Mouse (Mus musculus) limb, embryonic 13.5 days (tissue): Measurements from ENCODE around the gene Zfp955b. TPM values are rescaled to one million over a fixed set of nuclear protein-coding genes. Genes with fewer than 3 reads are reported as not detected.
"Not testable (repeated sequence)": the region's sequence is repeated elsewhere in the genome, so short reads cannot be mapped to it uniquely, and the experiment has no call there.

ENCODE experiments used
- ATAC-seq: fragments of 200-750 bp; cut with Nextera tagmentation; 2 replicates; pipeline ENCODE4 v1.8.0; 2017; ENCODE audit warnings: low read depth, moderate number of reproducible peaks, moderate TSS enrichment; ENCODE audit not compliant: low FRiP score
- H3K27ac ChIP-seq: fragments of 300-500 bp; sonication (generic); 2 replicates; pipeline ENCODE4 v1.5.1; 2015; ENCODE audit warnings: inconsistent platforms, mild to moderate bottlenecking, moderate library complexity
- H3K27me3 ChIP-seq: fragments of 300-500 bp; sonication (generic); 2 replicates; pipeline ENCODE4 v1.6.1; 2015; ENCODE audit warnings: mild to moderate bottlenecking, inconsistent platforms
- H3K36me3 ChIP-seq: fragments of 300-500 bp; sonication (generic); 2 replicates; pipeline ENCODE4 v1.6.1; 2015; ENCODE audit warnings: inconsistent platforms, mild to moderate bottlenecking, moderate library complexity
- H3K4me1 ChIP-seq: fragments of 300-500 bp; sonication (generic); 2 replicates; pipeline ENCODE4 v1.6.1; 2015; ENCODE audit warnings: inconsistent platforms
- H3K4me2 ChIP-seq: fragments of 300-500 bp; sonication (generic); replicated peaks from 2 replicates; pipeline ENCODE4 v1.6.1; 2015; ENCODE audit warnings: inconsistent platforms, mild to moderate bottlenecking, moderate library complexity
- H3K4me3 ChIP-seq: fragments of 300-500 bp; sonication (generic); 2 replicates; pipeline ENCODE4 v1.5.1; 2015; ENCODE audit warnings: moderate library complexity, mild to moderate bottlenecking, inconsistent platforms
- H3K9ac ChIP-seq: fragments of 300-500 bp; sonication (generic); 2 replicates; pipeline ENCODE4 v1.6.1; 2015; ENCODE audit warnings: mild to moderate bottlenecking, inconsistent platforms
- H3K9me3 ChIP-seq: fragments of 300-500 bp; sonication (generic); 2 replicates; pipeline ENCODE4 v1.6.1; 2016; ENCODE audit warnings: inconsistent platforms
- WGBS: fragments of 180-500 bp; shearing (Covaris S2); methylation state at CpG from one replicate; pipeline ENCODE4 v1.1.7; 2015; 5-methylcytosine and 5-hydroxymethylcytosine counted together
- polyA plus RNA-seq: library from polyadenylated mRNA; unstranded; fragments of >200 nt; fragmentation: Nextera tagmentation; extraction: Ambion mirVana; gene quantifications from 2 replicates; pipeline ENCODE4 v1.2.1, GENCODE M21; 2015

Gene Zfp955b
- polyA plus RNA-seq, result 15.1 and 15.8 TPM in 2 replicates

DNA sequence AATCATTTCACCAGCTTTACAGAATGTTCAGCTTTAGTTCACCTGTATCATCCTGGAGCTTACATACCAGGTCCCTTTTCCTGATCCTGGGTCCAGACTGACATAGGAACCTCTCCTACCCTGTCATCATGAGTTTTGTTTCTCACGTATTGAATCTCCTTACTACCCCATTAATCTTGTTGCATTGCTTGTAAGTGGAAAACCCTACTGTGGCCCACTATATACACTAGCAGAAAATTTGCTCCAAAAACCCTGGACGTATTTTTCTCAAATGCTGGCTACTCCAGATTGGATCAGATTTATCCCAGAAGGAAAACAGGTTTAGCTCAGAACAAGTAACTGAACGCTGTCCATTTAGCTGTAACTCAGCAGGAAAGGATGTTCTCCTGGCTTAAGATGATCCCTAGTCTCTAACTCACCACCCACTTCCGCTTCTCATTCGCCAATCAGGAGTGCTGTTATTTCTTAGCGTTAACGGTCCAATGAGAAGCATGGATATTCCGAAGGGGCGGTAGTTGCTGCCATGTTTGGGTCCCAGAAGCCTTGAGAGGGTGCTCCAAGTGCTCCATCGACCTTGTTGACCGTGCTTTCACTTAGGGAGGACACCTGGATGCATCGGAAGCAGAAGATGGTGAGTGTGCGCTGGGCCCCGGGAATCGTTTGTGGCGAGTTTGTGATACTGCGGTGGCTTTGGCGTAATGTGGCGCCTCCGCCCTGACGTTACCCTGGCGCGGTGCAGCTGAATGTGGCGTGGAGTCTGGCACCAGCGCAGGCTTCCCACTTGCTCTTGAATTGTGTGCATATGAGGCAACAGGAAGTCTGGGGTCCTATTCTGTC, at the start of gene Zfp955b:
Gene Zfp955b, plus strand, starts transcription at position 506 of the 837 bp plus-strand sequence.
- not testable (repeated sequence) for H3K4me1 ChIP-seq, H3K27ac ChIP-seq, H3K9me3 ChIP-seq, H3K9ac ChIP-seq, H3K36me3 ChIP-seq, H3K4me3 ChIP-seq, H3K27me3 ChIP-seq
- peak; percentile 100 for ATAC-seq
- peak within 1 kb of the TSS; percentile 41 for H3K4me2 ChIP-seq
- no CpG with 5 or more reads among the region's 25 CpGs for WGBS

DNA sequence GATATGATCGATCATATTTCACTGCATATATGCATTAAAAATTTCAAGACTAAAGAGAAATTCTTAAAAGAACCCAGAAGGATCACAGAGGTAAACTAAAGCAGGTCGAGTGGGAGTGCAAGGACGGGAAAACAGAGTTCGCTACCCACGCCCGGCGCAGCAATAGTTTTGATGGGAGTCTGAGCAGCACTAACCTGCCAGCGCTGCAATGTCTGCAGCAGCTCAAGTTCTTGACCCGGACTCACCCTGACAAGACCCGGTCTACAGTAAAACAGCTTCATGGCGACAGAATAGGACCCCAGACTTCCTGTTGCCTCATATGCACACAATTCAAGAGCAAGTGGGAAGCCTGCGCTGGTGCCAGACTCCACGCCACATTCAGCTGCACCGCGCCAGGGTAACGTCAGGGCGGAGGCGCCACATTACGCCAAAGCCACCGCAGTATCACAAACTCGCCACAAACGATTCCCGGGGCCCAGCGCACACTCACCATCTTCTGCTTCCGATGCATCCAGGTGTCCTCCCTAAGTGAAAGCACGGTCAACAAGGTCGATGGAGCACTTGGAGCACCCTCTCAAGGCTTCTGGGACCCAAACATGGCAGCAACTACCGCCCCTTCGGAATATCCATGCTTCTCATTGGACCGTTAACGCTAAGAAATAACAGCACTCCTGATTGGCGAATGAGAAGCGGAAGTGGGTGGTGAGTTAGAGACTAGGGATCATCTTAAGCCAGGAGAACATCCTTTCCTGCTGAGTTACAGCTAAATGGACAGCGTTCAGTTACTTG, 34.6 kb upstream of the Zfp955b start, which contains the start of gene Zfp955a:
Gene Zfp955a, minus strand, starts transcription at position 616 of the 789 bp plus-strand sequence.
- not testable (repeated sequence) for H3K36me3 ChIP-seq, H3K9ac ChIP-seq, H3K27ac ChIP-seq, H3K9me3 ChIP-seq, H3K27me3 ChIP-seq, H3K4me1 ChIP-seq
- ATAC-seq, result peak; percentile 99
- Histone ChIP-seq H3K4me2 (peak within 1 kb of the TSS; percentile 46), H3K4me3 (peak within 1 kb of the TSS; percentile 15; the same call in 1 of the 2 replicates)
- WGBS, result 44% methylated on average over 1 of the region's 34 CpGs

DNA sequence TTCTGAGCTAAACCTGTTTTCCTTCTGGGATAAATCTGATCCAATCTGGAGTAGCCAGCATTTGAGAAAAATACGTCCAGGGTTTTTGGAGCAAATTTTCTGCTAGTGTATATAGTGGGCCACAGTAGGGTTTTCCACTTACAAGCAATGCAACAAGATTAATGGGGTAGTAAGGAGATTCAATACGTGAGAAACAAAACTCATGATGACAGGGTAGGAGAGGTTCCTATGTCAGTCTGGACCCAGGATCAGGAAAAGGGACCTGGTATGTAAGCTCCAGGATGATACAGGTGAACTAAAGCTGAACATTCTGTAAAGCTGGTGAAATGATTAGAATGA, 34.1 kb upstream of the Zfp955b start:
- not testable (repeated sequence) for H3K9me3 ChIP-seq, H3K4me3 ChIP-seq, H3K4me2 ChIP-seq, H3K36me3 ChIP-seq, H3K9ac ChIP-seq, H3K4me1 ChIP-seq, H3K27me3 ChIP-seq, H3K27ac ChIP-seq
- WGBS, result no CpG with 5 or more reads among the region's 2 CpGs
- peak; percentile 21; the same call in 1 of the 2 replicates for ATAC-seq

DNA sequence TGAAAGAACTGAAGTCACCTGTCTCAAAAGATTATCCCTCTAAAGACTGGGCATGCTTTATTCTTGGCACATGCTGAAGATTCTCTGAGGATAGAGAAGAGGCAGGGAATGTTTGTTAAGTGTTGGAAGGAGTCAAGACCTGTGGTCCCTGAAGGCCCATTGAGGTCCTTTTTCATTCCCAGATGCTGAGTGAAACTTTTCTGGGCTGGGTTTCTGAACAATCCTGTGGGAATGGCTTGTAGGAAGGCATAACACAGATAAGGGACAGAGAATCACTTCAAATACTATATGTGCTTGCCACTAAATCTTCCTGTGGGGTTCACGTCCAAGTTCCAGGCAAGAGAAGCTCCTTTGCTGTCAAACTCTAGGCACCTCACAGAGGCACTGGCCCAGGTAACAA, 25.0 kb upstream of the Zfp955b start, which contains the start of gene Olfr63:
Gene Olfr63, plus strand, starts transcription at position 301 of the 400 bp plus-strand sequence.
- no peaks in the 10 kb centered on the region for H3K9me3 ChIP-seq
- peaks cover 4% of the 10 kb centered on the region; the same call in 1 of the 2 replicates for H3K27me3 ChIP-seq
- no peak within 1 kb of the TSS for H3K9ac ChIP-seq
- H3K4me3 ChIP-seq, result no peak within 1 kb of the TSS
- no peak within 1 kb of the TSS for H3K27ac ChIP-seq
- WGBS, result 59% methylated on average over 1 of the region's 1 CpGs
- no peak within 1 kb of the TSS for H3K4me2 ChIP-seq
- no peaks in the 10 kb centered on the region for H3K4me1 ChIP-seq
- ATAC-seq, result no peak
- no peaks in the 10 kb centered on the region for H3K36me3 ChIP-seq

DNA sequence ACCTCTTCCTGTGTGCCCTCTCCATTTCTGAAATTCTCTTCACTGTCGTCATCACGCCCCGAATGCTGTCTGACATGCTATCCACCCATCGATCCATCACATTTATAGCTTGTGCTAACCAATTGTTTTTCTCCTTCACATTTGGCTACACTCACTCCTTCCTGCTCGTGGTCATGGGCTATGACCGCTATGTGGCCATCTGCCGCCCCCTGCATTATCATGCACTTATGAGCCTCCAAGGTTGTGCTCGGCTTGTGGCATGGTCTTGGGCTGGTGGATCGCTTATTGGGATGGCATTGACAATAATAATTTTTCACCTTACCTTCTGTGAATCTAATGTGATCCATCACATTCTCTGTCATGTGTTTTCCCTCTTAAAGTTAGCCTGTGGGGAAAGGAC, 20.4 kb upstream of the Zfp955b start:
- H3K9ac ChIP-seq, result no peak overlapping the region
- no peak overlapping the region for H3K4me2 ChIP-seq
- H3K27ac ChIP-seq, result no peak overlapping the region
- H3K4me1 ChIP-seq, result no peaks in the 10 kb centered on the region
- H3K4me3 ChIP-seq, result no peak overlapping the region
- 85% methylated on average over 9 of the region's 9 CpGs for WGBS
- no peaks in the 10 kb centered on the region for H3K9me3 ChIP-seq
- no peak for ATAC-seq
- H3K27me3 ChIP-seq, result peaks cover 4% of the 10 kb centered on the region; the same call in 1 of the 2 replicates
- H3K36me3 ChIP-seq, result no peaks in the 10 kb centered on the region

DNA sequence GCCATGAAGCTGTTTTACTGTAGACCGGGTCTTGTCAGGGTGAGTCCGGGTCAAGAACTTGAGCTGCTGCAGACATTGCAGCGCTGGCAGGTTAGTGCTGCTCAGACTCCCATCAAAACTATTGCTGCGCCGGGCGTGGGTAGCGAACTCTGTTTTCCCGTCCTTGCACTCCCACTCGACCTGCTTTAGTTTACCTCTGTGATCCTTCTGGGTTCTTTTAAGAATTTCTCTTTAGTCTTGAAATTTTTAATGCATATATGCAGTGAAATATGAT, 469 bp downstream of the Zfp955b start:
- H3K9ac ChIP-seq, H3K9me3 ChIP-seq, H3K4me3 ChIP-seq, H3K27ac ChIP-seq, H3K36me3 ChIP-seq, H3K27me3 ChIP-seq, H3K4me1 ChIP-seq, ATAC-seq: not testable (repeated sequence)
- H3K4me2 ChIP-seq, result peak overlapping the region; percentile 41
- WGBS, result no CpG with 5 or more reads among the region's 9 CpGs

DNA sequence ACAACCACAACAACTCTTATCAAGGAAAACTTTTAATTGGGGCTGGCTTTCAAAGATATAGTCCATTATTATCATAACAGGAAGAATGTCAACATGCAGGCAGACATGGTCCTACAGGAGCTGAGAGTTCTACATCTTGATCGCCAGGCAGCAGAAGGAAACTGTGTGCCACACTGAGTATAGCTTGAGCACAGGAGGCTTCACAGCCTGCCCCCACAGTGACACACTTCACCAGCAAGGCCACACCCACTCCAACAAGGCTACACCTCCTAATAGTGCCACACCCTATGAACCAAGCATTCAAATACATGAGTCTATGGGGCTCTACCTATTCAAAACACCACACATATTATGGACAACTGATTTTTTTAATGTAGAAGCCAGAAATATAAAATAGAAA, 63.6 kb downstream of the Zfp955b start:
- Histone ChIP-seq H3K36me3 (peaks cover 5% of the 10 kb centered on the region; the same call in 1 of the 2 replicates), H3K4me1 (peaks cover 7% of the 10 kb centered on the region), H3K4me2 (no peak overlapping the region), H3K9ac (no peak overlapping the region), H3K27me3 (no peaks in the 10 kb centered on the region), H3K4me3 (no peak overlapping the region), H3K27ac (no peak overlapping the region), H3K9me3 (peaks cover 25% of the 10 kb centered on the region)
- 93% methylated on average over 1 of the region's 1 CpGs for WGBS
- no peak for ATAC-seq

Other genes with a start within 250 kb of the Zfp955b start
- gene 4921501E09Rik, start 221.5 kb upstream of the Zfp955b start, polyA plus RNA-seq, result not detected in 2 replicates
- gene Zfp563, start 200.2 kb upstream of the Zfp955b start, polyA plus RNA-seq, result 10.9 and 12.0 TPM in 2 replicates
- 0.14 TPM in 1 of 2 replicates, not detected in the other for gene Morc2b, start 149.9 kb upstream of the Zfp955b start, polyA plus RNA-seq
- 0.05 TPM in 1 of 2 replicates, not detected in the other for gene Olfr55, start 121.1 kb upstream of the Zfp955b start, polyA plus RNA-seq
- not detected in 2 replicates for gene Olfr239, start 98.2 kb upstream of the Zfp955b start, polyA plus RNA-seq
- gene Olfr1564, start 67.9 kb upstream of the Zfp955b start, polyA plus RNA-seq, result not detected in 2 replicates
- 17.7 and 19.8 TPM in 2 replicates for gene Zfp955a, start 34.4 kb upstream of the Zfp955b start, polyA plus RNA-seq
- 0.04 TPM in 1 of 2 replicates, not detected in the other for gene Olfr63, start 24.9 kb upstream of the Zfp955b start, polyA plus RNA-seq
- gene Zfp81, start 69.3 kb downstream of the Zfp955b start, polyA plus RNA-seq, result 11.9 and 12.9 TPM in 2 replicates
- gene Zfp101, start 105.1 kb downstream of the Zfp955b start, polyA plus RNA-seq, result 25.9 and 26.0 TPM in 2 replicates
- not detected in 2 replicates for gene Actl9, start 143.4 kb downstream of the Zfp955b start, polyA plus RNA-seq
- 106 and 120 TPM in 2 replicates for gene Adamts10, start 234.7 kb downstream of the Zfp955b start, polyA plus RNA-seq